Comparison of ENCODE assay signal across 7 mouse cellular contexts in genomic region chr4:127701651-127702050, GRCm38 (mm10).
"Had no signal": no experiment of that assay in that cellular context is flagged by ENCODE, and none has a peak within 500 bp of the region (broad histone marks: within the 10 kb centered on the region; RNA-seq: fewer than 3 reads in every experiment).

No protein-coding gene starts in this region.

- ATAC-seq: intestine, embryonic 16.5 days; midbrain, embryonic 16.5 days had no signal

- DNase-seq: kidney, adult 2 months; kidney, postnatal 25 days; lung, adult 18-20 months; thymus, adult 18-20 months; thymus, postnatal 14 days had no signal
